8 mouse cellular contexts compared by ENCODE assay signal in genomic region chr3:95282865-95283588, GRCm38 (mm10). TPM values are rescaled to one million over a fixed set of nuclear protein-coding genes. Genes with fewer than 3 reads are reported as not detected.
DNase-seq lines count a peak whose midpoint lies in the region; ATAC-seq lines count a peak whose summit lies in the region.

No protein-coding gene starts in this region.

- peak overlapping the region; percentile 65 for H3K4me3 ChIP-seq in brown adipose tissue, adult 24 weeks (ENCODE audit: insufficient read depth, low read depth, low read length)
- H3K4me3 ChIP-seq in heart, embryonic 15.5 days = peak overlapping the region; percentile 86
- peak overlapping the region; percentile 57 for H3K4me3 ChIP-seq in neural tube, embryonic 14.5 days (ENCODE audit: low read depth, low read length)

- DNase-seq in fibroblast of lung, adult 2 months (ENCODE audit: low read depth) = peak; percentile 84
- DNase-seq in kidney, postnatal 25 days = peak; percentile 85 to 92
- DNase-seq in lung, adult 18-20 months = peak; percentile 88 to 92
- DNase-seq in testis, postnatal 10 days (ENCODE audit: low spot score) = peak; percentile 86

- peak; percentile 27 for ATAC-seq in CD4-positive, CD25-positive, alpha-beta regulatory T cell, adult 4 months
- ATAC-seq in heart, embryonic 15.5 days (replicated peaks; ENCODE audit: insufficient number of reproducible peaks, insufficient read depth, low FRiP score, low read depth) = peak; percentile 65
- peak; percentile 65 for ATAC-seq in neural tube, embryonic 14.5 days (ENCODE audit: low read depth)

- H3K9ac ChIP-seq in heart, embryonic 15.5 days = peak overlapping the region; percentile 86
- H3K9ac ChIP-seq in neural tube, embryonic 14.5 days (replicated peaks; ENCODE audit: low read depth, low read length) = peak overlapping the region; percentile 79

- under 1% methylated on average over 49 of the region's 51 CpGs for WGBS in heart, embryonic 15.5 days
- 1% methylated on average over 51 of the region's 51 CpGs for WGBS in neural tube, embryonic 14.5 days

- peak overlapping the region; percentile 87 for H3K4me2 ChIP-seq in heart, embryonic 15.5 days
- peak overlapping the region; percentile 57 for H3K4me2 ChIP-seq in neural tube, embryonic 14.5 days (ENCODE audit: low read depth, low read length)

- peak overlapping the region; percentile 96 for H3K27ac ChIP-seq in brown adipose tissue, adult 24 weeks (replicated peaks; ENCODE audit: low read depth, low read length)
- H3K27ac ChIP-seq in heart, embryonic 15.5 days = peak overlapping the region; percentile 98
- H3K27ac ChIP-seq in neural tube, embryonic 14.5 days (ENCODE audit: low read depth, low read length) = peak overlapping the region; percentile 88

- peaks cover 11% of the 10 kb centered on the region; the same call in 1 of the 2 replicates for H3K4me1 ChIP-seq in brown adipose tissue, adult 24 weeks (ENCODE audit: control insufficient read depth, insufficient read depth, insufficient read length, low read length)
- peaks cover 20% of the 10 kb centered on the region for H3K4me1 ChIP-seq in heart, embryonic 15.5 days (replicated peaks)
- H3K4me1 ChIP-seq in neural tube, embryonic 14.5 days (ENCODE audit: control insufficient read depth, insufficient read depth, low read length) = peaks cover 21% of the 10 kb centered on the region

- H3K36me3 ChIP-seq in heart, embryonic 15.5 days = peaks cover 4% of the 10 kb centered on the region; the same call in 1 of the 2 replicates
- H3K36me3 ChIP-seq in neural tube, embryonic 14.5 days (ENCODE audit: control insufficient read depth, insufficient read depth, low read length) = peaks cover 6% of the 10 kb centered on the region; the same call in 1 of the 2 replicates

- H3K27me3 ChIP-seq in heart, embryonic 15.5 days = no peaks in the 10 kb centered on the region
- no peaks in the 10 kb centered on the region for H3K27me3 ChIP-seq in neural tube, embryonic 14.5 days (ENCODE audit: control insufficient read depth, insufficient read depth, low read length)

- no peaks in the 10 kb centered on the region for H3K9me3 ChIP-seq in heart, embryonic 15.5 days (replicated peaks)
- H3K9me3 ChIP-seq in neural tube, embryonic 14.5 days (ENCODE audit: control insufficient read depth, low read length) = no peaks in the 10 kb centered on the region

RNA-seq across cellular contexts. Expression of gene Prune1, which starts 1.2 kb away (rescaled TPM):
- polyA plus RNA-seq in CD4-positive, CD25-positive, alpha-beta regulatory T cell, adult 4 months (2017; shearing (Covaris generic)) = 10 to 100 TPM in 1 of 2 experiments, 1 to 10 TPM in 1; 6.3 to 10.1 TPM
- polyA plus RNA-seq in brown adipose tissue, adult 24 weeks (2012; ENCODE audit: insufficient read depth, insufficient read length, missing spikeins) = 11.9 and 16.3 TPM in 2 replicates
- polyA plus RNA-seq in heart, embryonic 15.5 days (2015; fragmentation: Nextera tagmentation; extraction: Ambion mirVana) = 23.8 and 26.5 TPM in 2 replicates
- polyA plus RNA-seq in neural tube, embryonic 14.5 days (2014; fragmentation: Nextera tagmentation; extraction: Ambion mirVana) = 59.1 and 66.7 TPM in 2 replicates

RNA-seq across cellular contexts. Expression of gene Mindy1, which starts 1.9 kb away (rescaled TPM):
- polyA plus RNA-seq in CD4-positive, CD25-positive, alpha-beta regulatory T cell, adult 4 months (2017; shearing (Covaris generic)) = 10 to 100 TPM; 22.1 to 25.3 TPM
- polyA plus RNA-seq in brown adipose tissue, adult 24 weeks (2012; ENCODE audit: insufficient read depth, insufficient read length, missing spikeins) = 22.1 and 23.5 TPM in 2 replicates
- 24.7 and 27.6 TPM in 2 replicates for polyA plus RNA-seq in heart, embryonic 15.5 days (2015; fragmentation: Nextera tagmentation; extraction: Ambion mirVana)
- polyA plus RNA-seq in neural tube, embryonic 14.5 days (2014; fragmentation: Nextera tagmentation; extraction: Ambion mirVana) = 37.2 and 47.3 TPM in 2 replicates

RNA-seq across cellular contexts. Expression of gene Anxa9, which starts 23.9 kb away (rescaled TPM):
- polyA plus RNA-seq in CD4-positive, CD25-positive, alpha-beta regulatory T cell, adult 4 months (2017; shearing (Covaris generic)) = 1 to 10 TPM in 1 of 2 experiments, under 1 TPM in 1; 0.42 to 1.1 TPM
- 0.63 and 1.5 TPM in 2 replicates for polyA plus RNA-seq in brown adipose tissue, adult 24 weeks (2012; ENCODE audit: insufficient read depth, insufficient read length, missing spikeins)
- polyA plus RNA-seq in heart, embryonic 15.5 days (2015; fragmentation: Nextera tagmentation; extraction: Ambion mirVana) = 0.64 and 1.2 TPM in 2 replicates
- polyA plus RNA-seq in neural tube, embryonic 14.5 days (2014; fragmentation: Nextera tagmentation; extraction: Ambion mirVana) = 0.18 and 0.28 TPM in 2 replicates

RNA-seq across cellular contexts. Expression of gene Cers2, which starts 31.6 kb away (rescaled TPM):
- 100 to 1,000 TPM; 168 to 244 TPM for polyA plus RNA-seq in CD4-positive, CD25-positive, alpha-beta regulatory T cell, adult 4 months (2017; shearing (Covaris generic))
- 178 and 185 TPM in 2 replicates for polyA plus RNA-seq in brown adipose tissue, adult 24 weeks (2012; ENCODE audit: insufficient read depth, insufficient read length, missing spikeins)
- polyA plus RNA-seq in heart, embryonic 15.5 days (2015; fragmentation: Nextera tagmentation; extraction: Ambion mirVana) = 120 and 139 TPM in 2 replicates
- 75.0 and 85.1 TPM in 2 replicates for polyA plus RNA-seq in neural tube, embryonic 14.5 days (2014; fragmentation: Nextera tagmentation; extraction: Ambion mirVana)

RNA-seq across cellular contexts. Expression of gene Bnipl, which starts 32.0 kb away (rescaled TPM):
- polyA plus RNA-seq in CD4-positive, CD25-positive, alpha-beta regulatory T cell, adult 4 months (2017; shearing (Covaris generic)) = not detected
- not detected in 2 replicates for polyA plus RNA-seq in brown adipose tissue, adult 24 weeks (2012; ENCODE audit: insufficient read depth, insufficient read length, missing spikeins)
- 0.06 and 0.38 TPM in 2 replicates for polyA plus RNA-seq in heart, embryonic 15.5 days (2015; fragmentation: Nextera tagmentation; extraction: Ambion mirVana)
- 0.28 TPM in 1 of 2 replicates, not detected in the other for polyA plus RNA-seq in neural tube, embryonic 14.5 days (2014; fragmentation: Nextera tagmentation; extraction: Ambion mirVana)

Comparison
In these comparisons a context has a peak if more than half of its experiments do, and no peak if none do; other contexts are left out.
1. Peak in every context shown above with its lines: DNase-seq, ATAC-seq, H3K4me3 ChIP-seq and H3K27ac ChIP-seq.